Mouse (Mus musculus): ENCODE data around the gene Spin2-ps6.
"Not testable (repeated sequence)": the region's sequence is repeated elsewhere in the genome, so short reads cannot be mapped to it uniquely, and the experiment has no call there.

Gene Spin2-ps6

DNA sequence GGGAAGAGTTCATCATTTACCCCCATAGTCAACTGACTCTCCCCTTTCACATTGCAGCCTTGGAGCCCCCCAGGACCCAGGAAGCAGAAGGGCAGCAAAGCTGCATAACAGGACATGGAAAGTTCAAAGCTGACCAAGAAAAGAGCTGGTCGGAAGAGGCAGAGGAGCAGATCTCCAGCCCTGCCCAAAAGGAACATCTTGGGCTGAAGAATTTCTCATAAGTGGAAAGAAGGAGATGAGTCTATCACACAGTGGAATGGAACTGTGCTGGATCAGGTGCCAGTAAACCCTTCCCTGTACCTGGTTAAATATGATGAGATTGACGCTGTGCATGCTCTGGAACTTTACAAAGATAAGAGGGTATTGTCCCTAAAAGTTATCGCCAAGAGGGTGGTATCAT lies at the start of gene Spin2-ps6:
Gene Spin2-ps6, plus strand, starts transcription at position 301 of the 400 bp plus-strand sequence.
- DNase-seq (ENCODE audit: low read depth, low spot score) = not testable (repeated sequence)
